In the genomic region with DNA sequence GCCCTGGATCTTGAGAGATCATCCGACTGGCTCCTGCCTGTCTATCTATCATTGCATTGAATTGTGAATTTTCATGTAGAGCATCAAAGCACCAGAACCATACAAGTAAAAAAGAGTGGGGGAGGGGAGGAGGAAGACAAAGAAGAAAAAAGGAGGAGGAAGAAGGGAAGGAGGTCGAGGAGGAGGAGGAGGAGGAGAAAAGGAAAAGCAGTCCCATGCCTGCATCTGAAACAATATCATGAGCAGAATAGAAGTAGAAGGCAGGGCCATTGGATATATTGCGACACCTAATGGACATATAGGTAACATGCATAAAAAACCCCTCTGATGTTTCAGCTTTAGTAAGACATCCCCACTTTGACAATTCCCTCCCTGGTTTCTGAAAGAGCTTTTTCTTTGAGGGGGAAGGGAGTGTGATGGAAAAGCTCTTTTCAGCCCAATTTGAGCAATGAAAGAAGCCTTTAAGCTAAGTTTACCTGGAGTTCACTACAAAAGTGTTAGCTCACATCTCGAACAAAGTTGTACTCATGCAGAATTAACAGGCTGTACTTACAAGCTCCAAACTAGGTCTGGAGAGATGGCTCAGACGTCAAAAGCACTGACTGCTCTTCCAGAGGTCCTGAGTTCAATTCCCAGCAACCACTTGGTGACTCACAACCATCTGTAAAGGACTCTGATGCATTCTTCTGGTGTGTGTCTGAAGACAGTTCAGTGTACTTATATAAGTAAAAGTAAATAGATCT, we compare ENCODE assay signal across 12 mouse cellular contexts. TPM values are rescaled to one million over a fixed set of nuclear protein-coding genes. Genes with fewer than 3 reads are reported as not detected.
A peak's percentile ranks its signal among the peaks of the same experiment; 100 is the strongest.
DNase-seq lines count a peak whose midpoint lies in the region; ATAC-seq and TF ChIP-seq lines count a peak whose summit lies in the region.
"Had no signal": no experiment of that assay in that cellular context is flagged by ENCODE, and none has a peak within 500 bp of the region (broad histone marks: within the 10 kb centered on the region; RNA-seq: fewer than 3 reads in every experiment).

No protein-coding gene starts in this region.

- H3K9me3 ChIP-seq in lung, postnatal 0 days (ENCODE audit: low read length): no peaks in the 10 kb centered on the region

- DNase-seq in gastrocnemius, adult 2 months: no peak
- DNase-seq in gastrocnemius, postnatal 14 days: no peak
- DNase-seq in lung, postnatal 0 days (ENCODE audit: low spot score): peak; percentile 68
- DNase-seq in lung, postnatal 14 days: no peak
- peak; percentile 78 for DNase-seq in cerebellum, adult 9-10 months
- DNase-seq in retina, postnatal 1 day: peak; percentile 72
- DNase-seq in urinary bladder, adult 2 months (ENCODE audit: low spot score): no peak
- no peak for DNase-seq in testis, postnatal 10 days (ENCODE audit: low spot score)
- DNase-seq: gastrocnemius, postnatal 36 days; layer of hippocampus, adult 9-11 months; spleen, adult 18-20 months had no signal

- H3K4me1 ChIP-seq in lung, postnatal 0 days (ENCODE audit: insufficient read depth, low read depth, low read length): no peaks in the 10 kb centered on the region

- no peak overlapping the region for H3K9ac ChIP-seq in lung, postnatal 0 days (replicated peaks; ENCODE audit: low read depth)

- no peaks in the 10 kb centered on the region for H3K27me3 ChIP-seq in lung, postnatal 0 days (replicated peaks; ENCODE audit: insufficient read depth, low read length)

- WGBS in lung, postnatal 0 days: 27% methylated on average over 5 of the region's 5 CpGs

- TF ChIP-seq EP300 in lung, postnatal 0 days (IDR thresholded peaks at IDR 0.05): no peak

- H3K36me3 ChIP-seq in lung, postnatal 0 days (ENCODE audit: insufficient read depth, low read length): no peaks in the 10 kb centered on the region

- no peak overlapping the region for H3K4me3 ChIP-seq in gastrocnemius, adult 2 months
- H3K4me3 ChIP-seq in lung, postnatal 0 days (ENCODE audit: low read depth, low read length): no peak overlapping the region

- H3K27ac ChIP-seq in gastrocnemius, adult 2 months: no peak overlapping the region
- no peak overlapping the region for H3K27ac ChIP-seq in lung, postnatal 0 days (ENCODE audit: low read length)

- no peak overlapping the region for H3K4me2 ChIP-seq in lung, postnatal 0 days (replicated peaks; ENCODE audit: low read depth, low read length)

- TF ChIP-seq CTCF in gastrocnemius, adult 2 months (IDR thresholded peaks at IDR 0.05): peak; percentile 77
- TF ChIP-seq CTCF in lung, postnatal 0 days (IDR thresholded peaks at IDR 0.05): peak; percentile 75

- intact Hi-C loops in gastrocnemius, adult 2 months (cut with DNase I): loop anchor here (5.0 to 10.0 kb wide), 2 partner anchors 218 to 310 kb away; no protein-coding TSS in a partner anchor
- intact Hi-C loops in gastrocnemius, postnatal 14 days (cut with DNase I; ENCODE audit: low total_unique reads): loop anchor here (5.0 kb wide), 1 partner anchor 142 kb away; no protein-coding TSS in a partner anchor

- no peak for ATAC-seq in lung, postnatal 0 days

RNA-seq across cellular contexts. Expression of gene Zcchc13, which starts 5.8 kb away (rescaled TPM):
- not detected for total RNA-seq in gastrocnemius, adult 2 months (2021)
- not detected for total RNA-seq in gastrocnemius, postnatal 14 days (2021)
- not detected in 2 replicates for polyA plus RNA-seq in lung, postnatal 0 days (2015; fragmentation: Nextera tagmentation; extraction: Ambion mirVana)
- polyA plus RNA-seq in urinary bladder, adult 2 months (2012; rRNA removed): 0.14 and 0.31 TPM in 2 replicates
- total RNA-seq: gastrocnemius, postnatal 36 days; megakaryocyte-erythroid progenitor cell, adult 5-6 weeks had no signal

Comparison
In these comparisons a context has a peak if more than half of its experiments do, and no peak if none do; other contexts are left out.
1. DNase-seq: peak in lung, postnatal 0 days (single experiment), cerebellum, adult 9-10 months (single experiment) and retina, postnatal 1 day (single experiment); none in gastrocnemius, adult 2 months (single experiment), gastrocnemius, postnatal 14 days (single experiment), lung, postnatal 14 days (single experiment), urinary bladder, adult 2 months (single experiment) and testis, postnatal 10 days (single experiment).